14 mouse cellular contexts compared by ENCODE assay signal in the genomic region with DNA sequence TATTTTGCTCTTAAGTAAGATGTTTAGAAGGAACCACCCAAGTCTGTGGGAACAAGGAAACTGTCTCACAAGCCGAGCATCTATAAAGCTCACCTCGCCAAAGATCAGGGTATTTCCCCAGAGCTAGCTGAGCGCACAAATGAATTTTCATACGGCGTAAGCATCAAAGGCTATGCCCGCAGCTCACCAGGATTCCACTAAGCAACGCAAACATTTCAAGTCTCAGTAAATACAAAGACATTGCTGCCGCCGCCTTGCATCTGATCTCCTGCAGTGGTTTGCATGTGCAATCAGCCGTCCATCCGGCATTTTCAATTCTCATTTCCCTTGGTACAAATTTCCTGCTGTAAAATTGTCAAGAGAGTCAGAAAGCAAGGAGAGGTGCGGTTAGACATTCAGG.
DNase-seq lines count a peak whose midpoint lies in the region; ATAC-seq and TF ChIP-seq lines count a peak whose summit lies in the region.
"Had no signal": no experiment of that assay in that cellular context is flagged by ENCODE, and none has a peak within 500 bp of the region (broad histone marks: within the 10 kb centered on the region; RNA-seq: fewer than 3 reads in every experiment).

No protein-coding gene starts in this region.

- no peaks in the 10 kb centered on the region for H3K36me3 ChIP-seq in hindbrain, embryonic 15.5 days
- H3K36me3 ChIP-seq in midbrain, embryonic 15.5 days (replicated peaks): no peaks in the 10 kb centered on the region
- H3K36me3 ChIP-seq: embryonic facial prominence, embryonic 15.5 days had no signal

- peaks cover 20% of the 10 kb centered on the region for H3K4me1 ChIP-seq in hindbrain, embryonic 15.5 days (replicated peaks)
- H3K4me1 ChIP-seq in midbrain, embryonic 15.5 days: peaks cover 16% of the 10 kb centered on the region
- H3K4me1 ChIP-seq: embryonic facial prominence, embryonic 15.5 days had no signal

- DNase-seq in left cerebral cortex, adult 2 months (ENCODE audit: extremely low spot score in 1 of 2, low spot score in 2 of 2): no peak
- no peak for DNase-seq in left cerebral cortex, adult 11 months (ENCODE audit: low spot score)
- peak; percentile 34 for DNase-seq in ZHBTc4 (ENCODE audit: low read depth, low spot score)
- no peak for DNase-seq in kidney, postnatal 4 days
- DNase-seq in adrenal gland, postnatal 25 days: no peak
- no peak for DNase-seq in kidney, adult 8-10 months
- DNase-seq: adrenal gland, adult 8-10 months; heart, adult 18-20 months; thymus, postnatal 25 days had no signal

- H3K4me2 ChIP-seq in hindbrain, embryonic 15.5 days: peak overlapping the region; percentile 26; the same call in 1 of the 2 replicates
- H3K4me2 ChIP-seq in midbrain, embryonic 15.5 days: peak overlapping the region; percentile 18
- H3K4me2 ChIP-seq: embryonic facial prominence, embryonic 15.5 days had no signal

- WGBS in hindbrain, embryonic 15.5 days: 21% methylated on average over 12 of the region's 12 CpGs
- WGBS in midbrain, embryonic 15.5 days: 14% methylated on average over 12 of the region's 12 CpGs

- H3K9me3 ChIP-seq in hindbrain, embryonic 15.5 days: no peaks in the 10 kb centered on the region
- no peaks in the 10 kb centered on the region for H3K9me3 ChIP-seq in midbrain, embryonic 15.5 days
- H3K9me3 ChIP-seq: embryonic facial prominence, embryonic 15.5 days had no signal

- H3K9ac ChIP-seq in hindbrain, embryonic 15.5 days: no peak overlapping the region
- H3K9ac ChIP-seq in midbrain, embryonic 15.5 days: no peak overlapping the region
- H3K9ac ChIP-seq: embryonic facial prominence, embryonic 15.5 days; liver, embryonic 14.5 days had no signal

- TF ChIP-seq CTCF in left cerebral cortex, adult 2 months (IDR thresholded peaks at IDR 0.05): no peak

- peak overlapping the region; percentile 57; the same call in 1 of the 2 replicates for H3K27ac ChIP-seq in left cerebral cortex, adult 2 months
- peak overlapping the region; percentile 56 for H3K27ac ChIP-seq in hindbrain, embryonic 15.5 days (replicated peaks)
- H3K27ac ChIP-seq in midbrain, embryonic 15.5 days: peak overlapping the region; percentile 40
- H3K27ac ChIP-seq: embryonic facial prominence, embryonic 15.5 days; layer of hippocampus, adult 2 months; liver, embryonic 14.5 days had no signal

- no peaks in the 10 kb centered on the region for H3K27me3 ChIP-seq in hindbrain, embryonic 15.5 days
- no peaks in the 10 kb centered on the region for H3K27me3 ChIP-seq in midbrain, embryonic 15.5 days (replicated peaks)
- H3K27me3 ChIP-seq: embryonic facial prominence, embryonic 15.5 days had no signal

- intact Hi-C loops in left cerebral cortex, adult 2 months (cut with DNase I): no loop called here

- ATAC-seq in hindbrain, embryonic 15.5 days (ENCODE audit: low FRiP score, low read depth): no peak
- peak; percentile 53; the same call in 1 of the 2 replicates for ATAC-seq in midbrain, embryonic 15.5 days (replicated peaks)

- H3K4me3 ChIP-seq in left cerebral cortex, adult 2 months: no peak overlapping the region
- no peak overlapping the region for H3K4me3 ChIP-seq in hindbrain, embryonic 15.5 days
- no peak overlapping the region for H3K4me3 ChIP-seq in midbrain, embryonic 15.5 days
- H3K4me3 ChIP-seq: embryonic facial prominence, embryonic 15.5 days; layer of hippocampus, adult 2 months had no signal
